Mouse (Mus musculus): ENCODE measurements around the gene Phb.

DNA sequence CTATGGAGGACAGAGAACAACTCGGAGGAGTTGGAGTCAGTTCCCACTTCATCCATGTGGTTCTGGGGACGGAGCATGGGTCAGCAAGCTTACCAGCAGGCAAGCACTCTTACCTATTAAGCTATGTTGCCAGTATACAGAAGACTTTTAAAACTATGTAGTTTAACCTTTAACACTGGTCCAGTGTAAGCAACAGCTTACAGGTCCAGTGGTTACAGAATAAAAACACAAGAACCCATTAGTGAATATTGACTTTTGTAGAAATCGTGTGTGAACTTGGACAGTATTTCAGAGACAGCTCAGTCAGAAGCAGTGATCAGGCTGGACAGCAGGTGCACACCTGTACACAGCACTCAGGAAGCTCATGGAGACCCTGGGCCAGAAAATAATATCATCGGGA is 57.7 kb downstream of the Phb start:
- no peak for TF ChIP-seq POLR2A (IDR thresholded peaks at IDR 0.05; ENCODE audit: low read depth, low read length)
- TF ChIP-seq CTCF (IDR thresholded peaks at IDR 0.05; ENCODE audit: extremely low read depth, insufficient read depth, insufficient read length, insufficient replicate concordance): no peak
